Mouse (Mus musculus): Measurements from ENCODE around the gene Cntfr. TPM values are rescaled to one million over a fixed set of nuclear protein-coding genes. Genes with fewer than 3 reads are reported as not detected.

Cntfr gene
- polyA plus RNA-seq, 1 experiment from 2014 or later: 3.7 TPM

GRCm38 (mm10) chr4:41609681-41610593, 87.0 kb downstream of the Cntfr start:
- Histone ChIP-seq H3K36me3 (no peaks in the 10 kb centered on the region), H3K9ac (no peak overlapping the region), H3K4me1 (replicated peaks) (no peaks in the 10 kb centered on the region), H3K4me2 (no peak overlapping the region), H3K4me3 (no peak overlapping the region), H3K27me3 (replicated peaks) (peaks cover 4% of the 10 kb centered on the region; the same call in 1 of the 2 replicates), H3K27ac (ENCODE audit: poor library complexity, severe bottlenecking) (no peak overlapping the region), H3K9me3 (replicated peaks) (no peaks in the 10 kb centered on the region)
- no peak for ATAC-seq (ENCODE audit: insufficient number of reproducible peaks, low FRiP score)
- 75% methylated on average over 10 of the region's 10 CpGs for WGBS

Other genes starting within 250 kb of the Cntfr start
- gene Kif24, start 232.2 kb downstream of the Cntfr start, polyA plus RNA-seq (2016; fragmentation: Nextera tagmentation; extraction: Ambion mirVana): 6.1 and 6.8 TPM in 2 replicates
- 39.9 and 40.5 TPM in 2 replicates for gene Nudt2, start 231.9 kb downstream of the Cntfr start, polyA plus RNA-seq (2016; fragmentation: Nextera tagmentation; extraction: Ambion mirVana)
- 2.6 and 2.9 TPM in 2 replicates for gene AI464131, start 194.0 kb downstream of the Cntfr start, polyA plus RNA-seq (2016; fragmentation: Nextera tagmentation; extraction: Ambion mirVana)
- not detected in 2 replicates for gene 1110017D15Rik, start 179.8 kb downstream of the Cntfr start, polyA plus RNA-seq (2016; fragmentation: Nextera tagmentation; extraction: Ambion mirVana)
- gene Fam219a, start 127.6 kb downstream of the Cntfr start, polyA plus RNA-seq (2016; fragmentation: Nextera tagmentation; extraction: Ambion mirVana): 2.2 and 2.6 TPM in 2 replicates
- gene Dnaic1, start 127.3 kb downstream of the Cntfr start, polyA plus RNA-seq (2016; fragmentation: Nextera tagmentation; extraction: Ambion mirVana): 1.4 and 2.1 TPM in 2 replicates
- gene Enho, start 56.8 kb downstream of the Cntfr start, polyA plus RNA-seq (2016; fragmentation: Nextera tagmentation; extraction: Ambion mirVana): 4.4 and 4.9 TPM in 2 replicates
- gene Il11ra1, start 2.9 kb upstream of the Cntfr start, polyA plus RNA-seq (2016; fragmentation: Nextera tagmentation; extraction: Ambion mirVana): 148 and 159 TPM in 2 replicates
- gene Rpp25l, start 16.4 kb upstream of the Cntfr start, polyA plus RNA-seq (2016; fragmentation: Nextera tagmentation; extraction: Ambion mirVana): 39.7 and 40.9 TPM in 2 replicates
- 113 and 118 TPM in 2 replicates for gene Dctn3, start 26.1 kb upstream of the Cntfr start, polyA plus RNA-seq (2016; fragmentation: Nextera tagmentation; extraction: Ambion mirVana)
- gene Arid3c, start 34.1 kb upstream of the Cntfr start, polyA plus RNA-seq (2016; fragmentation: Nextera tagmentation; extraction: Ambion mirVana): not detected in 2 replicates
- 54.6 and 57.0 TPM in 2 replicates for gene Galt, start 58.1 kb upstream of the Cntfr start, polyA plus RNA-seq (2016; fragmentation: Nextera tagmentation; extraction: Ambion mirVana)
- 61.2 and 62.1 TPM in 2 replicates for gene Sigmar1, start 59.1 kb upstream of the Cntfr start, polyA plus RNA-seq (2016; fragmentation: Nextera tagmentation; extraction: Ambion mirVana)
- gene Ccl27a, start 77.2 kb upstream of the Cntfr start, polyA plus RNA-seq (2016; fragmentation: Nextera tagmentation; extraction: Ambion mirVana): 45.8 and 47.5 TPM in 2 replicates
- not detected in 2 replicates for gene Gm21541, start 206.5 kb upstream of the Cntfr start, polyA plus RNA-seq (2016; fragmentation: Nextera tagmentation; extraction: Ambion mirVana)
- gene Gm20878, start 244.5 kb upstream of the Cntfr start, polyA plus RNA-seq (2016; fragmentation: Nextera tagmentation; extraction: Ambion mirVana): 1.8 and 2.2 TPM in 2 replicates